Mouse (Mus musculus) small intestine, adult 2 months (tissue): Measurements from ENCODE around the gene Eno3.

Experiments used
- CTCF ChIP-seq: fragments of 200-500 bp; IDR thresholded peaks from 2 replicates; pipeline ENCODE4 v1.5.1; 2012; ENCODE audit warnings: low read depth, mild to moderate bottlenecking, control low read depth, inconsistent platforms, low read length, moderate library complexity, mixed read lengths; ENCODE audit not compliant: insufficient replicate concordance, insufficient read length; ENCODE audit errors: extremely low read depth
- POLR2A ChIP-seq: fragments of 200-500 bp; IDR thresholded peaks from 2 replicates; pipeline ENCODE4 v1.6.1; 2012; ENCODE audit warnings: low read depth, mild to moderate bottlenecking, control low read depth, inconsistent platforms, low read length, moderate library complexity

GRCm38 (mm10) chr11:70619101-70619500 is 37.9 kb upstream of the Eno3 start, which contains the start of gene Chrne:
- TF ChIP-seq CTCF (no peak), POLR2A (no peak)
